Mouse (Mus musculus) heart, adult 8-10 months (tissue): ENCODE measurements around the gene Tent5a. TPM values are rescaled to one million over a fixed set of nuclear protein-coding genes. Genes with fewer than 3 reads are reported as not detected.

Source experiments
- DNase-seq: peaks from one replicate; pipeline ENCODE4 v3.0.0; 2022; ENCODE audit warnings: low spot score
- total RNA-seq, 4 experiments: library from RNA; stranded (reverse); gene quantifications; 2 replicates each; pipeline ENCODE4 v1.2.4; 2022

The Tent5a gene
- total RNA-seq, 4 experiments from 2014 or later: 5.2 to 9.2 (median 7.7) TPM

DNA sequence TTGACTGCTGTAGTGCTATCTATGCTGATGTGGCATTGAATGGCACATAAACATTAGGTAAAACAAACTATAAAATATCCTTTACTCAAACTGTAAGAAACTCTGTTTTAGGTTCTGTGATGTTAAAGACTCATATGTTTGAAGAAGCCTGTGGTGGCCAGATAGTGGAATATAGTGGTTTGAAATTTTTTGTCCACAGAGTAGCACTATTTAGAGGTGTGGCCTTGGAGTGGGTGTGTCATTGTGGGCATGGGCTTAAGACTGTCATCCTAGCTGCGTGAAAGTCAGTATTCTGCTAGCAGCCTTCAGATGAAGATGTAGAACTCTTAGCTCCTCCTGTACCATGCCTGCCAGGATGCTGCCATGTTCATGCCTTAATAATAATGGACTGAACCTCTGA is 11.0 kb downstream of the Tent5a start:
- no peak for DNase-seq

DNA sequence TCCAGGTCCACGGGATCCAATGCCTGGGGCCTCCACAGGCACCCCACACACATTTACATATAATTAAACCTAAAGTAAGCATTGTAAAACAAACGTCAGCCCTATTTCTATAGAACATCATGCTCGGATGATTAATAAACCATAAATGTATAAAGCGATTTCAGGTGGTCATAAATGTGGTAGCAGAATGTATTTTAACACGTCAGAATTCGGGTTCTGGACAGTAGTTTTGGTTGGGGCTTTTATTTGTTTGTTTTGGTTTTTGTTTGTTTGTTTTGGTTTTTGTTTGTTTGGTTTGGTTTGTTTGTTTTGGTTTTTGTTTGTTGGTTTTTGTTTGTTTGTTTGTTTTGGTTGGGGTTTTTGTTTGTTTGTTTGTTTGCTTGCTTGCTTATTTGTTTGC is 14.7 kb downstream of the Tent5a start, which contains the start of gene Gm11114:
Gm11114 (plus strand) TSS at position 301 of the 400 bp plus-strand sequence.
- no peak for DNase-seq

DNA sequence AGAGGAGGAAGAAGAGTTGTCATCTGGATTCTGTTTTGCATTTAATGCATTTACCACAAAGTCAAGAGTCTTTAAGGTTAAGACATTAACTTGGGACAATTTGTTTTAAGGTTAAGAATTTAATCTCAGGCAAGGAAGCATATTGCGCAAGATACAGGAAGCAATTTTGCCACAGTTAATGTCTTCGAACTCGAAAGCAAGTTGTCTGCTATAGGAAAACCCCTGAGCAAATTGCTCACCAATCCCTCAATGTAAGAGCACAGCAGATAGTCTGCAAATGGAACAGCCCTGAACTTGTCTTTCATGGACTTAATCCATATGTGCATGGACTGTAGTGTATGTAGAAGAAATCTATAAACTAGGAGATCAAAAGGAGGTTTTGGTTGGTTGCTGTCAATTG is 23.8 kb downstream of the Tent5a start:
- DNase-seq: no peak

DNA sequence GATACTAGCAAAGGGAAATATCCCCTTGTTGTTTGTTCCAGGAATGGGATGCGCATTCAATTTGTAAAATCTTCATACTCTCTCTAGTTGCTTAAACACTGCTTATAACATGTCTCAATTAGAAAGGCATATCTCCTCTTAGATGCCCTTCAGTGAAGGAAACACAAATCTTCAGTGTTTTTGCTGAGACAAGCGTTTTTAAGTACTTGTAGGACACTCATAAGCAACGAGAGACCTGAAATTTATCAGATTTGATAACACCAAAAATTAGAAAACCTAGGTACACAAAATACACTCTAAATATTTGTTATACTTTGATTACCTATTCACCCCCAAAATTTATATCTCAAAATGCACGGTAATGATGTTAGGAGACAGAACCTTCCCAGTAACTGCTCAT is 24.3 kb downstream of the Tent5a start:
- DNase-seq: no peak

DNA sequence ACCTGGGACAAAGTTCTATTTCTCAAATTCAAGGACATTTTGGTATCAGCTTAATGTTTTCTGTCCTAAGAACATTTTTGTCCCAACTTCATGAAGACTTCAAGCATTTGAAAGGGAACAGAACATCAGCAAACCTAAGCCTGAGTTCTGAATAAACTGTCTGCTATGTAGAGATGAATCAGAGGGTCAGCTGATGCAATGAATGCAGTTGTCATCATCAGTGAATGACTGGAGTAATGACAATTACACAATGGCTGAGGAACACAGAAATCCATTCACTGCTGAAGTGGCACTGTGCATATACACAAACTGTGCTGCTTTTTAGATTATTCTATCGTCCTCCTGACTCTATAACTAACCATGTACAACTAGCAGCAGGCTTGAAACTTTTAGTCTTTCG is 53.0 kb downstream of the Tent5a start:
- DNase-seq: no peak

Other genes starting within 250 kb of the Tent5a start
- gene Gm11114, start 14.6 kb downstream of the Tent5a start, total RNA-seq: not detected